Comparison of ENCODE assay signal across 25 mouse cellular contexts in the genomic region with DNA sequence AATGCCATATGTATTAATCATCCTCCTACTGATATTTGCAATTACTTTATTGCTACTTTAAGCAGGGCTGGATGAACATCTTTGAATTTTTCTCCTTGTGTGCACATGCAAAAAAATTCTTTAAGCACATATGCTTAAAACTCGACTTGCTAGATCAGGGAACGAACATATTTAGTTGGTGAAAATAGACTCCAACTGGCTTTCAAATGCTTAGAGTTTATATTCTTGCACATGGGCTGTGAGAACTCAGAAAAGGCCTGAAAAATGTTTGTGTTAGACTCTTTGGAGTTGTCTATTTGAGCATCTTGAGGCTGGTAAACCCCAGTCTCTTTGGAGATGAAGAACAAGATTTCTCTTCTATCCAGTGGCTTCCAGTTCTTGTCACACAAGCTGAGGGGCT.
"Had no signal": no experiment of that assay in that cellular context is flagged by ENCODE, and none has a peak within 500 bp of the region (broad histone marks: within the 10 kb centered on the region; RNA-seq: fewer than 3 reads in every experiment).

No protein-coding gene starts in this region.

- DNase-seq: gastrocnemius, postnatal 14 days; gastrocnemius, postnatal 36 days; heart, adult 2 months; heart, postnatal 14 days; heart, postnatal 36 days; kidney, adult 18-20 months; kidney, adult 8-10 months; kidney, postnatal 10 days; kidney, postnatal 25 days; kidney, postnatal 4 days; layer of hippocampus, postnatal 36 days; left cerebral cortex, postnatal 4 days had no signal

- H3K27ac ChIP-seq: heart, adult 2 months; heart, embryonic 13.5 days; heart, embryonic 15.5 days; hindbrain, embryonic 14.5 days; intestine, embryonic 15.5 days; layer of hippocampus, adult 2 months; limb, embryonic 13.5 days; limb, embryonic 15.5 days; liver, embryonic 12.5 days; liver, embryonic 14.5 days had no signal

- H3K36me3 ChIP-seq: heart, embryonic 13.5 days; heart, embryonic 15.5 days; intestine, embryonic 15.5 days; limb, embryonic 13.5 days; limb, embryonic 15.5 days; liver, embryonic 12.5 days had no signal

- H3K4me1 ChIP-seq: heart, embryonic 13.5 days; heart, embryonic 15.5 days; intestine, embryonic 15.5 days; limb, embryonic 13.5 days; limb, embryonic 15.5 days; liver, embryonic 12.5 days had no signal

- H3K4me2 ChIP-seq: heart, embryonic 11.5 days; heart, embryonic 13.5 days; heart, embryonic 15.5 days; hindbrain, embryonic 14.5 days; intestine, embryonic 15.5 days; limb, embryonic 13.5 days; limb, embryonic 15.5 days; liver, embryonic 12.5 days had no signal

- ATAC-seq: hindbrain, embryonic 16.5 days; inflammation-experienced regulatory T-cells, adult 6 months; intestine, embryonic 15.5 days; intestine, postnatal 0 days; liver, embryonic 12.5 days had no signal

- H3K9ac ChIP-seq: heart, embryonic 13.5 days; heart, embryonic 15.5 days; hindbrain, embryonic 14.5 days; intestine, embryonic 15.5 days; limb, embryonic 13.5 days; limb, embryonic 15.5 days; liver, embryonic 12.5 days; liver, embryonic 14.5 days had no signal

- H3K4me3 ChIP-seq: heart, adult 2 months; heart, embryonic 13.5 days; heart, embryonic 15.5 days; intestine, embryonic 15.5 days; layer of hippocampus, adult 2 months; limb, embryonic 13.5 days; limb, embryonic 15.5 days; liver, embryonic 12.5 days had no signal

- H3K9me3 ChIP-seq: heart, embryonic 15.5 days; intestine, embryonic 15.5 days; limb, embryonic 13.5 days; limb, embryonic 15.5 days; liver, embryonic 12.5 days had no signal

- H3K27me3 ChIP-seq: heart, embryonic 13.5 days; heart, embryonic 15.5 days; intestine, embryonic 15.5 days; limb, embryonic 13.5 days; limb, embryonic 15.5 days; liver, embryonic 12.5 days had no signal
